Mouse (Mus musculus): ENCODE data around the gene Gm33815.
"Not testable (repeated sequence)": the region's sequence is repeated elsewhere in the genome, so short reads cannot be mapped to it uniquely, and the experiment has no call there.

Gene Gm33815

GRCm38 (mm10) chrY:69320832-69321231 is at the start of gene Gm33815:
Gm33815 (plus strand) TSS chrY:69321132.
- not testable (repeated sequence) for DNase-seq (ENCODE audit: low spot score)

Measured in urinary bladder, postnatal 14 days (tissue).